Mouse (Mus musculus) heart, adult 10 weeks (tissue): ENCODE results near the gene Synpo2l. TPM values are rescaled to one million over a fixed set of nuclear protein-coding genes. Genes with fewer than 3 reads are reported as not detected.

ENCODE experiments used
- polyA plus RNA-seq: library from polyadenylated mRNA; stranded (reverse); fragments of 350-450 nt; fragmentation: Illumina TruSeq; extraction: RNeasy Lipid Tissue Mini Kit (QIAGEN cat#74804); gene quantifications from one replicate; pipeline ENCODE4 v1.2.3, GENCODE M21; 2014; ENCODE audit warnings: low read depth, low replicate concordance

Gene Synpo2l
- 71.9 TPM for polyA plus RNA-seq

DNA sequence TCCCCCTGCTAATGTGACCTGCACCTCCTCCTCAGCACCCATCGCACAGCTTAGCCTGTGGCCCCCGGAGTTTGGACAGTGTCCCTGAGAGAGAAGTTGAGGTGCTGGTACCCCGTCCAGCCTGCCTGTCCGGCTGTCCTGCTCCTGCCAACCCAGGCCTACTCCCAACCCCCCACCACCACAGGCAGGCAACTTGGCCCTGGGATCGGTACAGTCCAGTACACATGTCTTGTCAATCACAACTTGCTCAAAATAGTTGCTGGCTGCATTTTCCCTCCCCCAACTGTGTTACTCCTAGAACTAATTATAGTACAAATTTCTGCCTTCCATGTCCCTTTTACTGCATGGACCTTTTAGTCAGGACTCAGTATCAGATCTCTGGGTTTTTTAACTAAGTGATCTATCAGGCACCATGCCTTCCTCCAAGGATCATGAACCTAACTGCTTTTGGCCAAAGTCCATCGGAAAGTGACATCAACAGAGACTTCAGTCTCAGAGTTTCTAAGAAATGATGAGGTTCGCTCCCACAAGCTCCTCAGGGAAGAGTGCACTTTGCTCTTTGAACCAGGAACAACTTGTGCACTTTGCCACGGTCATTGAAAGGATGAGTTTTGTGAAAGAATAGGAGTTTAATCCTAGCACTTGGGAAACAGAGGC, at the start of gene Synpo2l:
Gene Synpo2l (minus strand): TSS at position 201 of the 657 bp plus-strand sequence.

GRCm38 (mm10) chr14:20707201-20708190, 39.3 kb upstream of the Synpo2l start, which contains the start of gene Zswim8:
TSS of gene Zswim8 (plus strand) at chr14:20707552.

DNA sequence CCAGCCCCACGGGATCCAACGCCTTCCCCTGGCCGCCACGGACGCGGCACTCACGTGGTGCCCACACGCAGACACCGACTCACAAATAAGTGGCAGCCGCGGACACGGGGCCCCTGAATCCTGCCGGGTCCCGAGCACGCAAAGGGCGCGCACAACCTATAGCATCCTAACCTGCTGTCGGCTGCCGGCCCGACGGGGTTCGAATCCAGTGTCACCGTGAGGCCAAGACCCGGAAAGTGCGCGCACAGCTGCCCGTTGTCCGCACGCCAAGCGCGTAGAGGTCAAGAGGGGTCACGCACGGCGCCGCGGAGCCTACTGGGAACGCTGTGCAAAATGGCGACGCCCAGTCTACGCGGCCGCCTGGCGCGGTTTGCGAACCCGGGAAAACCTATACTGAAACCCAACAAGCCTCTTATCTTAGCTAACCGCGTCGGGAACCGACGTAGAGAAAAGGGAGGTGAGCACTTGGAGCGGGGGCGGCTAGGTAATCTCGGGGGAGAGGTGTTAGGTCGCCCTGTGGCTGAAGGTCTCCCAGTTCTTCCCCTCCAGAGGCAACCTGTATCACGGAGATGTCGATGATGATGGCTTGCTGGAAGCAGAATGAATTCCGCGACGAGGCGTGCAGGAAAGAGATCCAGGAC, 34.7 kb upstream of the Synpo2l start, which contains the start of gene Chchd1:
Gene Chchd1 (plus strand): TSS at position 266 of the 641 bp plus-strand sequence.

GRCm38 (mm10) chr14:20694884-20695760, 27.0 kb upstream of the Synpo2l start, which contains the start of gene Fut11:
TSS of gene Fut11 (plus strand) at chr14:20694968.

DNA sequence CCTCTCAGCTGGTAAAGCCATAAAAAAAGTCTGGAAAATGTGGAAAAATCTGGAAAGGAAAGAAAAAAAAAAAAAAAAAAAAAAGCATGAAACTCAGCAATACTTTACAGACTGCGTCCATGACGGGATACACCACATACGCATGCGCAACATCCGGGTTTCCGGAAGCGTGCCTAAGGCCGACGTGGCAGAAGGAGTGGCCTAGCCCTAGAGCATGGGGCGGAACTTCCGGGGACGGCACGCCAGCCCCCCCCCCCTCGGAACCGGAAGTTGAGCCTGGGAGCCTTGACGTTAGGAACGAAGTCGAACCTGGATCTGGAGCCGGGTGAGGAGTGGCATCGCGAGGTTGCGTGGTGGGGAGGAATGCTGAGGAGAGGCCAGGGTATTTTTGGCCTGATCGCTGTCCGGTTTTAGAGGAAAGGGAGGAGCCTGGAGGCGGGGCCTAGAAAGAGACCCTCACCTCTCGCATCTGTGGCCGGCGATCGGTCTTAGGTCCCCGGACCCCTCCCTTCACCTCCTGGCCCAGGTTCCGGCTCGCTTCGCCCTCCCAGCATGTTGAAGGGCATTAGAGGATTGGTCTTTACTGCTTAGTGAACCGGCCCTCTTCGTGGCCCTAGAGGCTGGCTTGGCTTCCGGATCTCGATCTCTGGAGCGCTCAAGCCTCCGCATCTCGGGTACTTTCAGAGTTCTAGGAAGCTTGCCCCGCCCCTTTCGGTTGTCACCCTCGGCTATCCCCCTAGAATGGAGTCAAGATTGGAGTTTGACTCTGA, 6.1 kb upstream of the Synpo2l start, which contains the start of gene Sec24c:
Gene Sec24c (plus strand): TSS at position 245 of the 770 bp plus-strand sequence.

GRCm38 (mm10) chr14:20656361-20656760, 11.8 kb downstream of the Synpo2l start, which contains the start of gene Myoz1:
TSS of gene Myoz1 (minus strand) at chr14:20656540.

DNA sequence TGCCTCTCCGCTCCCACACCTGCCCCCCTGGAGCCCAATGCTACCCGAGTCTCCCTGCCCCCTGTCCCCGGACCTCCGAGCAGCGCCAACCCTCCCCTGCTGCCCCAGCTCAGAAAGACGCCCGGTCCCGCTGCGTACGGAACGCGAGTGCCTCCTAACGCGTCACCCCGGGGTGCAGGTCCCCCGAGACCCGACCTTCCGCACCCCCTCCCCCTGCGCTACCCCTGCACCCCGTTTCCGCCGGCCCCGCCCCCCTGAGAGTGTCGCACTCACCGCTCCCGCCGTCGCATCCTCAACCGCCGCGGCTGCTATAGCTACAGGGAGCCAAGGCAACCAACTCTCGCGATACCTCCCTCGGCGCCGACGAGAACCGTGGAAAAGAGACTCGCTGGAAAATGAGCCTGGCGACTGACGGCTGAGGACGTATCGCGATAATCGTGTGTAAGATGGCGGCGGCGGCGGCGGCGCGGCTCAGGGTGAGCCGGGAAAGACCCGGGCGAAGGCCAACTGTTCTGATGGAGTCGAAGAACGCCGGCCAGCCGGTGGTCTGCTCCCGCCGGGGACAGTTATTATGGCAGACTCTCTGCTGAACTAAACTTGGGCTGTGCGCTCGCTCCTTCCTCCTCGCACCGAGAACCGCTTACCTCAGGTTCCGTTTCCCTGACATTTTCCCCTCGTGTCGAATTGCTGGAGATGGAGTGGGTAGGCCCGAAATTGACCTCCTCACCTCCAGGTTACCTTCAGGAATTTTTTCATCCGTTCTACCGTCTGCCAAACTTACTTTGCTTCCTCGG, 27.3 kb downstream of the Synpo2l start, which contains the start of gene Usp54:
Gene Usp54 (minus strand): TSS at position 420 of the 794 bp plus-strand sequence.

Other genes starting within 250 kb of the Synpo2l start
- not detected for gene Cfap70, start 216.1 kb downstream of the Synpo2l start, polyA plus RNA-seq
- 68.7 TPM for gene Anxa7, start 188.2 kb downstream of the Synpo2l start, polyA plus RNA-seq
- gene Mss51, start 171.5 kb downstream of the Synpo2l start, polyA plus RNA-seq: 0.24 TPM
- 66.4 TPM for gene Ppp3cb, start 121.8 kb downstream of the Synpo2l start, polyA plus RNA-seq
- 17.6 TPM for gene Usp54, start 27.3 kb downstream of the Synpo2l start, polyA plus RNA-seq
- gene Myoz1, start 11.8 kb downstream of the Synpo2l start, polyA plus RNA-seq: 0.97 TPM
- 79.6 TPM for gene Sec24c, start 6.0 kb upstream of the Synpo2l start, polyA plus RNA-seq
- 6.8 TPM for gene Fut11, start 26.6 kb upstream of the Synpo2l start, polyA plus RNA-seq
- 175 TPM for gene Chchd1, start 34.7 kb upstream of the Synpo2l start, polyA plus RNA-seq
- gene Zswim8, start 39.2 kb upstream of the Synpo2l start, polyA plus RNA-seq: 44.9 TPM
- gene Ndst2, start 66.2 kb upstream of the Synpo2l start, polyA plus RNA-seq: 13.7 TPM
- 46.3 TPM for gene Camk2g, start 125.7 kb upstream of the Synpo2l start, polyA plus RNA-seq
- gene Plau, start 168.3 kb upstream of the Synpo2l start, polyA plus RNA-seq: 2.6 TPM